Mouse (Mus musculus) heart, adult 10 weeks (tissue): ENCODE results near the gene Eng. TPM values are rescaled to one million over a fixed set of nuclear protein-coding genes. Genes with fewer than 3 reads are reported as not detected.

Experiments used
- polyA plus RNA-seq: library from polyadenylated mRNA; stranded (reverse); fragments of 350-450 nt; fragmentation: Illumina TruSeq; extraction: RNeasy Lipid Tissue Mini Kit (QIAGEN cat#74804); gene quantifications from one replicate; pipeline ENCODE4 v1.2.3, GENCODE M21; 2014; ENCODE audit warnings: low read depth, low replicate concordance

Eng gene
- polyA plus RNA-seq: 139 TPM

DNA sequence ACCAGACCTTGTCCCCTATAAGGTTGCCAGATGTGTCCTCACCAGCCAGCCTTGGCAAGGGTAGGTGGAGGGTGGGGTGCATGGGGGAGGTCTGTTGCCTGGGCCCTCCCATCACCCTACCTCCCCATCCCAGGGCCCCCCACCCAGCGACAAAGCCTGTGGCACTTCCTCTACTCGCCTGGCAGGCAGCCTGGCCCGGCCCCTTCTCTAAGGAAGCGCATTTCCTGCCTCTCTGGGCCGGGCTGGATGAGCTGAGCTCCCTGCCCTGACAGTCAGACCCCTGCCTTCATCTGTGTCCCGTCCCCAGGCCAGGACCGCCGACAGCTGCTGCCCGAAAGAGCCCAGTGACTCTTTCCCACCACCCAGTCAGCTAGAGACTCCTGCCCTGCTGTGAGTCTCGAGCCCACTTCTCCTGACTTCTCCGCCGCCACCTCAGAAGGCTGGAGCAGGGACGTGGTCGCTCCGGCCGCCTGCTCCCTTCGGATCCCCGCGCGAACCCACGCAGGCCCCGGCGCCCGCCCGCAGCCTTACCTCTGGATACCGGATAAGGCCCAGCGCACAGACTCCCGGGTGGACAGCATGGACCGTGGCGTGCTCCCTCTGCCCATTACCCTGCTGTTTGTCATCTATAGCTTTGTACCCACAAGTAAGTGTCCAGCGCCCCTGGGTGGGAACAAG lies at the start of gene Eng:
Eng (plus strand) TSS at position 217 of the 678 bp plus-strand sequence.

GRCm38 (mm10) chr2:32599409-32599808 lies 47.0 kb upstream of the Eng start, which contains the start of gene St6galnac6:
TSS of gene St6galnac6 (plus strand) at chr2:32599709.

DNA sequence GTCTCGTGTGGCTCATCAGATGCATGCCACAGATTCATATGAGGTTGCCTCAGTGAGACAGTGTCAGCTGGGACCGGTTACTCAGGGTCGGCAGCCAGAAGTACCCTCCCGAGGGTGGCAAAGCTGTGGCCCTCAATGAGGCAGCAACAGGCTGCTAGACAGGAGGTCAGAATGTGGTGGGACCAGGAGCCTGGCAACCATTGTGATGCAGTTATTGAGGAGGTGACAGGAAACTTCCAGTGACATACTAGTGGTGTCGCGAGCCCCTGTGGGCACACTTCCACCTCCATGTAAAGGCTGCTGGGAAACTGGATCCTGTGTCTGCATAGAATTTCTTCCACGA lies 24.9 kb upstream of the Eng start, which contains the start of gene Ak1:
Ak1 (plus strand) TSS at position 242 of the 343 bp plus-strand sequence.

GRCm38 (mm10) chr2:32704021-32704421 lies 57.6 kb downstream of the Eng start, which contains the start of gene Fpgs:
TSS of gene Fpgs (minus strand) at chr2:32704145.

DNA sequence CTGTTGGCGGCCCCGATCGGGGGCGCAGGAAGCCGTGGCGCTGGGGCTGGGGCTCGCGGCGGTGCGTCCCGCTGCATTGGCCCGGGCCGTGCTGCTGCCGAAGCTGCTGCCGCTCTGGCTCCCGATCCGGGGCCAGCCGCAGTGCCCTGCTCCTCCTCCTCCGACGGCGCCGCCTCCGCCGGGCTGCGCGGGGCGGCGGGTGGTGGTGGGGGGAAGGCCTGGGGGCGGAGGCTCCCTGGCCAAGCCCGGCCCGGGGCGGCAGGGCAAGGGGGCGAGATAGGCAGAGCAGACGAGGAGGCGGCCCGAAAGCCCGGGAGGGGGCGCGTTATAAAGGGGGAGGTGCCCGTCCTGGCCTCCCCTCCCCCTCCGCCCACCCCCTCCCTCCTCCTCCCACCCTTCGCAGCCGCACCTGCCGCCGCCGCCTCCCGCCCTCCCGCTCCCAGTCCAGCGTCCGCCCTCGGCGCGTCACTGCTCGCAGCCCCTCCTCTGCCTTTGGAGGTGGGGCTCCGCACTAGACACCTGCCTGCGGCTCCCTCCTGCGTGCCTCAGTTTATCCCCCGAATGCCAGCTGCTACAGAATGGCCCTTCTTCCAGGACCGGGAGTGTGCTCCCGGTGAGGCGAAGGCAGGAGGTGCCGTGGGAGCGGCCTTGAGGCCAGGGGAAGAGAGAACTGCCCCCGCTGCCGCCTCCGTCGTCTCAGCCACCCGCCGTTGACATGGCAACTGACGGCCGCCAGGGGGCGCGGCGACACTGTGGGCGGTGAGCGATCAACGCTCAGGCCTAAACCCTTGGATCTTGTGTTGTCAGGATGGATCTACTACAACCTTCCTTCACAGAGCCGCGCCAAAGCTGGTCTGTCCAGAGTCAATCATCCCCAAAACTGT lies 66.8 kb downstream of the Eng start, which contains the start of gene Cdk9:
Cdk9 (minus strand) TSS at position 143 of the 884 bp plus-strand sequence.

DNA sequence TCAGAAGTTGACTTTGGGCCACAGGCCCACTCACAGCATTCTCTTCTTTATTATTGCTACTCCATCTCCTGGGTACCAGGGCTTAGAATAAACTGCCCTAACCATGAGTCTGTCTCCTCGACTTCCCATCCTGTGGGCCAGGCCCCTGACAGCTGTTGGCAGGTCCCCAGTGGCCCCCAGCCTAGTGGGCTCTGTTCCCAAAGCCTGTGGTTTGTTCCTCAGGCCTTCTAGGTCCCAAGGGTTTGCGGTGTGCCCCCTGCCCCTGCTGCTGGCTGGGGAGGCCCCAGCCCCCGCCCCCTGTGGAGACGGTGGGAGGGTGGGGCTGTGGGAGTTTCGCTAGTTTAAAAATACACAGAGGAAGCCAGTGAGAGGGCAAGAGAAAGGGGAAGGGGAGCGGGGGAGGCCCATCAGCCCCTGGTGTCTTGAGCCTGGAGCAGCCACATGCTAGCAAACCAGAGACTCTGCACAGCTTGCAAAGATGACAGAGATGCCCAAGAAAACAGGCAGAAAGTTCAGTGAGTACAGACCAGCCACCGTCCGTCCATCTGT lies 74.4 kb downstream of the Eng start, which contains the start of gene Sh2d3c:
Sh2d3c (plus strand) TSS at position 375 of the 549 bp plus-strand sequence.

Other genes with a start within 250 kb of the Eng start
- 2.4 TPM for gene Naif1, start 196.1 kb upstream of the Eng start, polyA plus RNA-seq
- gene Slc25a25, start 195.2 kb upstream of the Eng start, polyA plus RNA-seq: 7.5 TPM
- gene Fam102a, start 111.3 kb upstream of the Eng start, polyA plus RNA-seq: 7.4 TPM
- gene Dpm2, start 75.7 kb upstream of the Eng start, polyA plus RNA-seq: 34.2 TPM
- not detected for gene Pip5kl1, start 71.8 kb upstream of the Eng start, polyA plus RNA-seq
- not detected for gene 9430097D07Rik, start 70.9 kb upstream of the Eng start, polyA plus RNA-seq
- 19.5 TPM for gene St6galnac4, start 59.5 kb upstream of the Eng start, polyA plus RNA-seq
- gene St6galnac6, start 46.9 kb upstream of the Eng start, polyA plus RNA-seq: 110 TPM
- 526 TPM for gene Ak1, start 24.8 kb upstream of the Eng start, polyA plus RNA-seq
- 11.2 TPM for gene Fpgs, start 57.5 kb downstream of the Eng start, polyA plus RNA-seq
- 35.5 TPM for gene Cdk9, start 66.5 kb downstream of the Eng start, polyA plus RNA-seq
- gene Sh2d3c, start 74.5 kb downstream of the Eng start, polyA plus RNA-seq: 17.4 TPM
- gene 6330409D20Rik, start 94.4 kb downstream of the Eng start, polyA plus RNA-seq: not detected
- gene Tor2a, start 110.6 kb downstream of the Eng start, polyA plus RNA-seq: 15.4 TPM
- gene Ttc16, start 129.0 kb downstream of the Eng start, polyA plus RNA-seq: 0.24 TPM
- gene Ptrh1, start 129.2 kb downstream of the Eng start, polyA plus RNA-seq: 3.7 TPM
- gene Cfap157, start 137.8 kb downstream of the Eng start, polyA plus RNA-seq: not detected
- 10.0 TPM for gene Stxbp1, start 200.7 kb downstream of the Eng start, polyA plus RNA-seq
- 18.2 TPM for gene Fam129b, start 229.5 kb downstream of the Eng start, polyA plus RNA-seq